Mouse (Mus musculus): ENCODE results near the gene Rnf167. TPM values are rescaled to one million over a fixed set of nuclear protein-coding genes. Genes with fewer than 3 reads are reported as not detected.

Gene Rnf167
- polyA plus RNA-seq, 1 experiment: 125 TPM

Other genes with a start within 250 kb of the Rnf167 start
- gene Pelp1, start 237.2 kb upstream of the Rnf167 start, polyA plus RNA-seq (2012; rRNA removed): 19.3 and 20.9 TPM in 2 replicates
- 64.1 and 69.8 TPM in 2 replicates for gene Arrb2, start 214.6 kb upstream of the Rnf167 start, polyA plus RNA-seq (2012; rRNA removed)
- 15.8 and 17.3 TPM in 2 replicates for gene Med11, start 195.3 kb upstream of the Rnf167 start, polyA plus RNA-seq (2012; rRNA removed)
- 0.57 and 0.72 TPM in 2 replicates for gene Zmynd15, start 187.8 kb upstream of the Rnf167 start, polyA plus RNA-seq (2012; rRNA removed)
- gene Cxcl16, start 187.3 kb upstream of the Rnf167 start, polyA plus RNA-seq (2012; rRNA removed): 3.2 and 3.7 TPM in 2 replicates
- gene Tm4sf5, start 142.0 kb upstream of the Rnf167 start, polyA plus RNA-seq (2012; rRNA removed): 0.65 and 1.1 TPM in 2 replicates
- 1.6 and 4.3 TPM in 2 replicates for gene Vmo1, start 132.6 kb upstream of the Rnf167 start, polyA plus RNA-seq (2012; rRNA removed)
- gene Gltpd2, start 128.0 kb upstream of the Rnf167 start, polyA plus RNA-seq (2012; rRNA removed): 0.13 TPM in 1 of 2 replicates, not detected in the other
- 245 and 249 TPM in 2 replicates for gene Psmb6, start 121.9 kb upstream of the Rnf167 start, polyA plus RNA-seq (2012; rRNA removed)
- not detected in 2 replicates for gene Gm40193, start 114.3 kb upstream of the Rnf167 start, polyA plus RNA-seq (2012; rRNA removed)
- 23.4 and 28.6 TPM in 2 replicates for gene Pld2, start 107.2 kb upstream of the Rnf167 start, polyA plus RNA-seq (2012; rRNA removed)
- gene Mink1, start 84.4 kb upstream of the Rnf167 start, polyA plus RNA-seq (2012; rRNA removed): 285 and 322 TPM in 2 replicates
- not detected in 2 replicates for gene 4930544D05Rik, start 31.4 kb upstream of the Rnf167 start, polyA plus RNA-seq (2012; rRNA removed)
- gene Chrne, start 28.0 kb upstream of the Rnf167 start, polyA plus RNA-seq (2012; rRNA removed): 0.30 and 0.42 TPM in 2 replicates
- gene Gp1ba, start 8.1 kb upstream of the Rnf167 start, polyA plus RNA-seq (2012; rRNA removed): not detected in 2 replicates
- gene Slc25a11, start 244 bp downstream of the Rnf167 start, polyA plus RNA-seq (2012; rRNA removed): 132 and 138 TPM in 2 replicates
- 273 and 299 TPM in 2 replicates for gene Pfn1, start 7.4 kb downstream of the Rnf167 start, polyA plus RNA-seq (2012; rRNA removed)
- gene Eno3, start 10.0 kb downstream of the Rnf167 start, polyA plus RNA-seq (2012; rRNA removed): 23.9 and 28.4 TPM in 2 replicates
- gene Spag7, start 22.2 kb downstream of the Rnf167 start, polyA plus RNA-seq (2012; rRNA removed): 93.4 and 104 TPM in 2 replicates
- 95.6 and 121 TPM in 2 replicates for gene Camta2, start 40.9 kb downstream of the Rnf167 start, polyA plus RNA-seq (2012; rRNA removed)
- 3.5 and 3.9 TPM in 2 replicates for gene Inca1, start 52.9 kb downstream of the Rnf167 start, polyA plus RNA-seq (2012; rRNA removed)
- gene Kif1c, start 53.3 kb downstream of the Rnf167 start, polyA plus RNA-seq (2012; rRNA removed): 45.2 and 48.5 TPM in 2 replicates
- gene Zfp3, start 117.0 kb downstream of the Rnf167 start, polyA plus RNA-seq (2012; rRNA removed): 8.7 and 9.8 TPM in 2 replicates
- gene Scimp, start 165.4 kb downstream of the Rnf167 start, polyA plus RNA-seq (2012; rRNA removed): 0.08 TPM in 1 of 2 replicates, not detected in the other
- 35.3 and 40.6 TPM in 2 replicates for gene Rabep1, start 197.5 kb downstream of the Rnf167 start, polyA plus RNA-seq (2012; rRNA removed)

All from frontal cortex, adult 2 months (tissue).